Mouse (Mus musculus) left cerebral cortex, adult 9 months (tissue): ENCODE results near the gene Trim11.

Experiments
- DNase-seq, 2 experiments: peaks; one replicate each; pipeline ENCODE4 v3.0.0; 2022; ENCODE audit warnings: low spot score in 2 of 2

The Trim11 gene

GRCm38 (mm10) chr11:59015052-59015451 is 37.2 kb downstream of the Trim11 start:
- peak in 1 of 2 experiments; percentile 62 for DNase-seq

- no peak for DNase-seq
Measured at GRCm38 (mm10) chr11:59026411-59026810, 48.5 kb downstream of the Trim11 start.

DNA sequence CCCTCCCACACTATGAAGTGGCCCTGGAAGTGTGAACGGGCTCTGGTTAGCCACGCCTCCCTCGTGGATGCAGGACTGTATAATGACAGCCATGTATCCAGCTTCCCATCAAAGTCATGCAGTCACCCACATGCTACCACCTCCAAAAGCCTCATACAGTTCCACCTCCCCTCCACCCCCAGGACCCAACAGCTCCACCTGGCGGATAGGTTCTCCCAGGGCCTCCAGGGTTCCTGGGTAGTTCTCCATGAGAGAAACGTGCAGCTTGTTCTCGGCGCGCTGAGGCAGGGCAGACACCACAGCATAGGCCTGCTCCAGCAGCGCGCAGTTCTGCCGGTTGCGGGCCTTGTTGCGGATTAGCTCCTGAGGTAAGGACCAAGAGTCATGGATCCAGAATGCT is 51.1 kb downstream of the Trim11 start:
- DNase-seq, result no peak
